Mouse (Mus musculus): ENCODE measurements around the gene Optn.
"Not testable (repeated sequence)": the region's sequence is repeated elsewhere in the genome, so short reads cannot be mapped to it uniquely, and the experiment has no call there.

Optn gene

DNA sequence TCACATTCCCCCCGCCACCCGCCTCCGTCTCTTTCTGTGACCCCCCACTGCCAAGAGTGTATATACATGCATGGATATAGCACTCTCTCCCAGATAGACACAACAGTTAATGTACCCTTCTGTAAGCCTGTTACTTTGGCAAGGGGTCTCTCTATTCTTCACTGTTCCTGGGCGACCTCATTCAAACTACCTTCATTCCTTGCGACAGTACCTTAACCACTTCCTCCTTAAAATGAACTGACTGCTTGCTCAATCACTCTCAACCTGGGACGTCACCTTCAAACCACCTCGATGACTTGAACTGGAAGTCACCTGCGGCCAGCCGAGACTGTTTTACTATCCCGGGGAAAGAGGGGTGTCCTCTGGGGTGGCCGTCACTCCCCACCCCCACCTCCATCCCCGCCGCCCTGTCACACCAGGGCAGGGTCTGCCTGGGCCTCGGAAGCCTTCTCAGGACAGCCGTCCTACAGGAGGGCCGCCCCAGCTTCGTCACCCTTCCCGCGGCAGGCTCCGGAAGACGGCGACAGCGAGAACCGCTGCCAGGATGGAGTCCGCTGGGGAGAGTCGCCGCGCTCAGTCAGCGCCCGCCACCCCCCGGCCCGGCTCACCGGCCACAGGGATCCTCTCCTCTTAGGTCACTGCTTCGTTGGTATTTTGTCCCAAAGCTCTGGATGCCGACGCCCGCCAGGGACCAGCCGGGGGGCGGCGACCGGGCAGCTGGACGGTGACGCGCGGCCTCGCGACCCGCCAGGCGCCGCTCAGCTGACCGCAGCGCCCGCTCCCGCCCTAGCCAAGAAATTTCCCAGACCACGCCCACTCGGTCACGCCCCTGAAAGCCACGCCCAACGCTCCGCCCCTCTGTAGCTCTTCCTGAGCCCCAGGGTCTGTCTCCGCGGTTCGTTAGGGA, at the start of gene Optn:
Gene Optn, minus strand, starts transcription at position 753 of the 907 bp plus-strand sequence.
- DNase-seq, result peak; percentile 91

GRCm38 (mm10) chr2:5112785-5113291, 49.0 kb upstream of the Optn start:
- no peak for DNase-seq

DNA sequence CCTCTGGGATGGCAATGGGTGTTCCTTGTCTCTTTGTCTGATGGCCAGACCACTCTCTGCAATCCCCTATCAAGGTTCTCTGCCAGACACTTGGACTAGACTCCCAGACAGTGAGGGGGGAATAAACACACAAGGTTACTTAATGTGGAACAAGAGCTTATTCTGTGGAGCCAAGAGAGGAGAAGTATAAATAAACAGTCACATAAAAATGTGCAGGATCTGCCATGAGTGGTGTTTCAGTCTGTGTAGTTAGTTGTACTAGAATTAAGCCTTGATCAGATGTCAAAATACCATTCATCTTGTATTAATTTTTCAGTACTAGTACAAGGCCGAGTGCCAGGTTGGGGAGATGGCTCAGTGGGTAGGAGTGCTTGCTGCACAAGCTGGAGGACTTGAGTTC, 39.0 kb upstream of the Optn start:
- DNase-seq, result no peak

GRCm38 (mm10) chr2:5101743-5102245, 37.9 kb upstream of the Optn start:
- no peak for DNase-seq

DNA sequence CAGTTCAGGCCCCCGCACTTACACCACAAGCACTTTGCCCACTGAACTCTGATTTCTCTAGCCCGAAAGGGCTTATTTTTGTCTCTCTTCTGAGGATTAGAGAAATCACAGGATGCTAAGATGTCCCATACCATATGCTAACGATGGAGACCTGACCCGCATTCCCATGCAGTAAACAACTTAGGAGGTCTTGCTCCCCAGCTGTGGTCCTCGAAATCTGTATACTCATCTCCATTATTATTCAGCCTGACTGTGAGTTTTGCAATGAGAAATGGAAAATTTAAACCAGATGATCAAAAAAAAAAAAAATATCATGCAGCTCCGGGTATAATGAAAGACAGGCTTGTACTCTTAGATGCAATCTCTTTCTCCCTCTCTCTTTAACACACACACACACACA, 35.3 kb upstream of the Optn start:
- peak; percentile 9 for DNase-seq

- peak; percentile 75 for DNase-seq
Measured at GRCm38 (mm10) chr2:5097786-5098445, 34.1 kb upstream of the Optn start.

- no peak for DNase-seq
Measured at GRCm38 (mm10) chr2:5095316-5095715, 31.5 kb upstream of the Optn start.

DNA sequence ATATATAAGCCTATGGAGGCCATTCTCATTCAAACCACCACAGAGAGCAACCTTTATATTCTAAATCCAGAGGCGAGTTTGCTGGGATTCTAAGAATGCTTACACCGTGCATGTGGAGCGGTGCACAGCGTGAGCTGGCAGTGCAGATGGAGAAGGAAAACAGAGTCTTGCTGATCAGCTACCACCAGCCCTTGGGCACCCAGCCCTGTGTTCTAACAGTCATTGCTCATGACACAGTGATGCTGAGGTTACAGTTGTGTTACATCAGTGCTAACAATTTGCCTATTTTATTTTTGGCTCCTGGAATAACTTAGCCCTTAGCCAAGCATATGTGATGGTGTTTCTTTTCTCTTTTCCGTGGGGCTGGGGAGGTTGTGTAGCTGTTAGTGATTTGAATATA, 31.0 kb upstream of the Optn start:
- DNase-seq, result no peak

- peak; percentile 48 for DNase-seq
Measured at GRCm38 (mm10) chr2:5090385-5090784, 26.5 kb upstream of the Optn start.

DNA sequence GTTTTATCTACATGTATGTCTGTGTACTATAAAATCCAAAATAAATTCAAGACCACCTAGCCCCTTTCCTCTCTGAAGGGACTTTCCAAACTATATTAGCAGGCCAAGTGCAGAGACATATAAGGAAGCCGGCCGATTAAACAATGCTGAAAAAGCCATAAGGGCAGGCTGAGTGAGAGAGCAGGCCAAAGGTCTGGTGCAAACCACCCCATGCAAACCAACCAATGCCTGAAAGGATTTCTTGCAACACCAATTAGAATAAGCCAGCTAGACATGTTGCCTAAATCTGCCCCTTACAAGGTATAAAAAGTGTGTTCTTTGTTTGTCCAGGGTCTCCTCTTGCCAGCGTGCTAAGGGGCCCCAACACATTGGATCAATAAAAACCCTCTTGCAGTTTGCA, 23.8 kb upstream of the Optn start:
- DNase-seq, result no peak

DNA sequence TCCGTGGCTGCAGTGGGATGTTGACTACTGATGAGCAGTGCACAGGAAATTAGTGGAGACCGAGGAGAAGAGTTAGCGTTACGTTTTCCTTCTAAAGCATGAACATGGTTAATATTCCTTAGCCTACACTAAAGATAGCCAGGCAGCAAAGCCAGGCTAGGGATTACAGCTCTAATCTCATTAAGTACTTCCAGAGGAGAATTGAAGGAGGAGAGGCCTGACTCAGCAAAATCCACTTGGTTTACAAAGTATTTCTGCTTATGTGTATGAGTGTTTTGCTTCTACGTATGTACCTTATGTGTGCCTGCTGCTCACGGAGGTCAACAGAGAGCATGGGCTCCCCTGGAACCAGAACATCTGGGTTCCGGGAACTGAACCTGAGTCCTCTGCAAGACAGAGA, 19.9 kb upstream of the Optn start:
- no peak for DNase-seq

DNA sequence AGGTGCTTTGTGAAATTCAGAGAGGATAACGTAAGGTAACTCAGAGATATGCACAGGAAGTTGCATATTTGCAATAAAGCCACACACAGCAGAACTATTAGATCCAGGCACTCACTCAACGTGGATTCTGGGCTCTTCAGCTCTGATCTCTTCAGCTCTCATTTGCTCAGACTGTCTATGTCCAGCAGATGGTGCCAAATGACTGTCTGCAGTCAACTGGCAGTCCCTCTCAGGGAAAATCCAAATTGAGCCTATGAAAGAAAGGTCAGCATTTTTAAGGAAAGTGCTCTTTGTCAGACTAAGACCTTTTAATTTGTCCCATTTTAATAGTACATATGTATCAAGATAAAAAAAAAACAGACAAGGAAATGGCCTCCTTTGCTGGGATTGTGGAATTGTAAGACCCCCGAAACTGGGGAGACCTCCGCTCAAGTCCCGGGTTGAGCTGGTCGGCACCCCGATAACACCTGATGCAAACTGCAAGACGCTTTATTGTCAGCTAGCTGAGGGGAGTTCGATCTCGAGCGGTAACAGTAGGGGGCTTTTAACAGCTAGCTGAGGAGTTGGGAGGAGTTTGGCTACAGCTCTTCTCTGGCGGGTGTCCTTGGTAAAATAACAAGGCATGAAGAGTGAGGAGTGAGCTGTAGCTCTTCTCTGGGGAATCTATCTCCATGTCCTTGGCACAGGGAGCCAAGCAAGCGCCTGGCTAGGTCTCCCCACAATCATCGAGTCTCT, 16.4 kb upstream of the Optn start:
- peak; percentile 81 for DNase-seq

DNA sequence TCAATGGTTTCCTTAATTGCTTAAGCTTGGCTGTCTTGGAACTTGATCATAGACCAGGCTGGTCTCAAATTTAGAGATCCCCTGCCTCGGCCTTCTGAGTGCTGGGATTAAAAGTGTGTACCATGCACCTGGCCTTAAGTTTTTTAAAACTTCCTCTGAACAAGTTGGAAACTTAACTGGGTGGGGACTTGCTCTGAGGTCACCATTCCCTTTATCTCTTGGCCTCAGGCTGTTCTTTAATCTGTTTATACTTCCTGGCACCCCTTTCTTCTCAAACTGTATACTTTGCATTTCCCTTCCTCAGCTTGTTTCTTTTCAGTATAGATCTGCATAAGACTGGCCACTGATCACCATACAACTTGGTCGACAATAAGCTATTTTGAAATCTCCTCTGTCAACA, 14.1 kb upstream of the Optn start:
- no peak for DNase-seq

- DNase-seq, result no peak
Measured at GRCm38 (mm10) chr2:5077490-5077889, 13.6 kb upstream of the Optn start.

GRCm38 (mm10) chr2:5075856-5076255, 12.0 kb upstream of the Optn start:
- no peak for DNase-seq

DNA sequence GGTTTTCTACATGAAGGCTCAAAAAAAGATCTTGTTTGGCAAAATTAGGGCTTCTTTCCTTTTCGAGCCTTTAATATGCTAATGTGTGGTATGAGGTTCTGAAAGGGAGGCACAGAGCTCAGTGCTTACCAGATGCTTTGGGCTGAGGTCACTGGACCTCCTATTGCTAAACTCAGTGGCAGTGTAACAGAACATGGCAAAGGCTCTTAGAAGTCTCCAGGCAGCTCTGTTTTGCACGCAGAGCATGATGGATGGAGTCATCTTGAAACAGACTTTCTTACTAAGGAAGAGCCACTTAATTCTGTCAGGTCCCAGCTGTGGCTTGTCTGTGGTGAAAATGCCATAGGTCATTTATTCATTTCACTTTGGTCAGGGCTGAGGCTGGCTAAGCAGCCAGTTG, 11.6 kb upstream of the Optn start:
- no peak for DNase-seq

DNA sequence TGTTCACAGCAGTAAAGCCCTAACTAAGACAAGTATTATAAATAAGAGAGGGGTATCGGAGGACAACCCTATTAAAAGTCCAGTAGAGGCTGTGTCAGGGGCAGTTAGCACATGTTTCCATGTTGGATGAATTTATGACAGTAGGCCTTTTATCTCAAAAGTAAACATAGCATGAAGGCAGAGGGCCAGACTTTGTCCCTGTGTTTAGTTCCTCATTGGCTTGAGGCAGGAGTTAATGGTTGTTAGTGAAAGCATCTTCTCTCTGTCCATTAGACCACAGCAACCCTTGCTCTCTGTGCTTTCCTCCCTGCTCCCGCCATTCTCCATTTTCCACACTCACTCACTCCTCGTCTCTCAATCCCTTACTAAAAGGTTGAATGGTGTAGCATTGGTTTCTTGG, 9.9 kb upstream of the Optn start:
- DNase-seq, result no peak

GRCm38 (mm10) chr2:5067951-5068350, 4.1 kb upstream of the Optn start:
- DNase-seq, result no peak

DNA sequence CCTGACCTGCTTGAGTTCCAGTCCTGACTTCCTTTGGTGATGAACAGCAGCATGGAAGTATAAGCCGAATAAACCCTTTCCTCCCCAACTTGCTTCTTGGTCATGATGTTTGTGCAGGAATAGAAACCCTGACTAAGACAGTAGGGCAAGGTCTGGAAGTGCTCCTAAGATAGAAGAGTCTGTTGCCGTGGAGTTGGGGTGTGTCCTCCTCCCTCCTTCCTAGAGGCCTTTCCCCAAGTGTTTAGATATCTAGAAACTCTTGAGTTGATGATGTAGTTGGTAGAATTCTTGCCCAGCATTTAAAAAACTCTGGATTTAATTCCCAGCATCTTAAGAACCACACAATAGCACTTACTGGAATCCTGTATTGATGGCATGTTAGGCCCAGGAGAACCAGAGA, 3.4 kb upstream of the Optn start:
- DNase-seq, result not testable (repeated sequence)

- peak; percentile 10 for DNase-seq
Measured at GRCm38 (mm10) chr2:5064247-5064646, 396 bp upstream of the Optn start.

DNA sequence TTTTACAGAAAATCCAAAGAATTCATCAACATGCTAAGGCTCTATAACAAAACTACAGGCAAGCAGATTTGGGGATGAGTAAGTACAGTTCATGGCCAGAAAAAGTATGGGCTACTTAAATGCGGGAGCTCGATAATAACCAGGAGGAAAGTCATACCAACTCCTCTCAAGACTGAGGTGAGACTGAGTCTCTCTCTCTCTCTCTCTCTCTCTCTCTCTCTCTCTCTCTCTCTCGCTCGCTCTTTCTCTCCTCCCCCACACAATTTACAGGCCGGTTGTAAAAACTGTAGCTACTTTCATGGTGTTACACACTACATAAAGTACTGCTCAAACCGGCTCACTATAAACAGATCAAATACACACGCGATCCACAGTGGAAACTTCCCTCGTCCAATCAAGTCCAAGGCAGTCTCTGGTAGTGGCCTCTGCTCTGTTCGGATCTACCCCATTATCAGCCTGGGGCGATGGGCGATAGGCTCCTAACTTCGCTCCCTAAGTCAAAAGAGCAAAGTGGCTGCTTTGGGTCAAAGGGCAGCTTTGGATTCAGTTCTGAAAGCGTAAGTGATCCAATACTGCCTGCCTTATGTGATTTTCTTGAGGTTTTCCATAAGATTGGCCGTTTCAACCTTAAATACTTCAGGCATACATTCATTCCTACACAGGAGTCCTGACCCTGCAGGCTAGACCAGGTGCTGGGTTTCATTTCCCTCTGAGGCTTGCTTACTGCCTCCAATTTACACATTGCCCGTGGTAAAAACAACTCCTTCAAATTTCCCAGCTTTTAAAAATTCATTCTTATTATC, 1.2 kb downstream of the Optn start:
- DNase-seq, result no peak

DNA sequence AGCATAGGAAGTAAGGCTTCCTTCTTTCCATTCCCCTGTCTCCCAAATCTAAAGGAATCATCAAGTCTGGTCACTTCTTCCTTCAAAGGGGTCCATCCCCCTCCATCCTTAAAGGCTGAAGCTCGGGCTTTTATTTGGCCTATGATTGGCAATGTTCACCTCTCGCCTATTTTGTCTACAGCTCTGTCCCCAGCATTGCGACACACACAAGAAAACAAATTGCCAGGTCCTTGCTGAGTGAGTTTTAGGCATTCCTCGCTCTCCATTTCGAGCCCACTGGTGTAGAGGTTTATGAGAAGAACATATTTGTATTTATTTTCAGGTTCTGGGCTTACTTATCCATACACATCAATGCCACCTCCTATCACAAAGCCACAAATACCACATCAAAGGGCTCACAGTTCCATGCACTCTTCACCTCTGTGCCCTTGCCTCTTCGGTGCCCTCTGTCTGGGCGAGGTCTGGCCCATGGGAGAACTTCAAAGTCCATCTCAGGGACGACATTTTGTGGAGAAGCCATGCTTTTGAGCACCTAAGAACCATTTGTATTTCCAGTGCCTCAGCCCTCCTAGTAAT, 2.6 kb downstream of the Optn start:
- no peak for DNase-seq

All from embryo, embryonic 11 days (tissue).